Mouse (Mus musculus) gastrocnemius, postnatal 14 days (tissue): Measurements from ENCODE around the gene Eri2. TPM values are rescaled to one million over a fixed set of nuclear protein-coding genes. Genes with fewer than 3 reads are reported as not detected.
"Not testable (repeated sequence)": the region's sequence is repeated elsewhere in the genome, so short reads cannot be mapped to it uniquely, and the experiment has no call there.

Experiments
- DNase-seq: peaks from one replicate; pipeline ENCODE4 v3.0.0; 2021; ENCODE audit warnings: mixed read lengths
- intact Hi-C: fragments of 180-260 bp; cut with DNase I; formaldehyde crosslinking; loops from one replicate; pipeline ENCODE4 v1.15.1; 2025; ENCODE audit warnings: low total_unique reads
- total RNA-seq, 2 experiments: library from RNA; stranded (reverse); gene quantifications; 2 replicates each; pipeline ENCODE4 v1.2.3; 2021

Gene Eri2
- total RNA-seq, 2 experiments from 2014 or later = 2.0 to 2.1 TPM

DNA sequence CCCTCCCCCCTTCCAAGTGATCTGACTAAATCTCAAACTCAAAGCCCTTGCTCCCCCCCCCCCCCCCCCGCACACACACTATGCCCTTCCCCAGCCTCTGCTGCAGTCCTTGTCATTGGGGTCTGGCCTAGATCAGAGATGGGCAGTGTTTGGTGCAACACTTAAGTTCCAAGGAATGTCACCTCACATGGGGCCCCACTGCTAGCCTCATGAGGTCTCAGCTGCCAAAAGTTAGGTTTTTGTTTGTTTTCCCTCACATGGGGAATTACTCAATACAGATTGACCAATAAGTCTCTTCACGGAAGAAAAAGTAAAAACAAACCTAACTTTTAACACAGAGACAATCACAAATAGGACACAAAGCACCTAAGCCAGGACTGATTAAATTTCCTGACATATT lies 45.1 kb downstream of the Eri2 start:
- intact Hi-C loops = no loop called here
- no peak for DNase-seq

DNA sequence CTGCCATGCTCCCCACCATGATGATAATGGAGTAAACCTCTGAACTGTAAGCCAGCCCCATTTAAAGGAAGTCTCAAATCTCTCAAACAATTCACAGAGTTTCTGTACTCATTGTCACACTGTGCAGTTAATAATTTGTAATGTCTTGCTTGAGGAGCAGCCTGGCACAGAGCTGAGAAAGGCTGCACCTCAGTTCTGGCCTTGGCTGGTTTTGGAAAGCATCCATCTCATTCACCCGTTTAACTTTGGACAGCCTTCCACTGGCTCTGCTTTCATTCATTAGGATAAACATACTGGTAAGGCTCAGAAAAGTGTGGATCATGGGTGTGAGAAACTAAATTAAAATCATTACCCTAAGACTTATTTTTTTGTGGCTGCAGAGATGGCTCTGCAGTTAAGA lies 48.0 kb downstream of the Eri2 start:
- DNase-seq = no peak
- intact Hi-C loops = no loop called here

DNA sequence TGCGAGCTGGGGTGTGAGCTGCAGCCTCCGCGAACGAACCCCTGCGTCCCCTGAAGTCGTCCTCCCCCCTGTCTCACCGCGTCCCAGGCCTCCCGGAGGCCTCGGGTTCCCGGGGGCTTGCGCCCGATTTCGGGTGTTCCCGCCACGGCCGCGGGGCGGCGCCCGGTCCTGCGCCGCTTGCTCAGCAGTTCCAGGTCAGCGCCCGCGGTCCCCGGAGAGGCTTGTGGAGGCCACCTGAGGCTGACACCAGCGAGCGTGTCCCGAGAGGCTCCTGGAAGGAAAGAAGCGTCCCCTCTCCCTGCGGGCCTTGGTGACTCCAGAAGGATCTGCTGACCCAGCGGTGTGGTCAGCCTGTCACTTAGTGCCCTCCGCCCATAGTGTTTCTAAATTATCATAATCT lies 49.5 kb downstream of the Eri2 start:
- no peak for DNase-seq
- intact Hi-C loops = no loop called here

DNA sequence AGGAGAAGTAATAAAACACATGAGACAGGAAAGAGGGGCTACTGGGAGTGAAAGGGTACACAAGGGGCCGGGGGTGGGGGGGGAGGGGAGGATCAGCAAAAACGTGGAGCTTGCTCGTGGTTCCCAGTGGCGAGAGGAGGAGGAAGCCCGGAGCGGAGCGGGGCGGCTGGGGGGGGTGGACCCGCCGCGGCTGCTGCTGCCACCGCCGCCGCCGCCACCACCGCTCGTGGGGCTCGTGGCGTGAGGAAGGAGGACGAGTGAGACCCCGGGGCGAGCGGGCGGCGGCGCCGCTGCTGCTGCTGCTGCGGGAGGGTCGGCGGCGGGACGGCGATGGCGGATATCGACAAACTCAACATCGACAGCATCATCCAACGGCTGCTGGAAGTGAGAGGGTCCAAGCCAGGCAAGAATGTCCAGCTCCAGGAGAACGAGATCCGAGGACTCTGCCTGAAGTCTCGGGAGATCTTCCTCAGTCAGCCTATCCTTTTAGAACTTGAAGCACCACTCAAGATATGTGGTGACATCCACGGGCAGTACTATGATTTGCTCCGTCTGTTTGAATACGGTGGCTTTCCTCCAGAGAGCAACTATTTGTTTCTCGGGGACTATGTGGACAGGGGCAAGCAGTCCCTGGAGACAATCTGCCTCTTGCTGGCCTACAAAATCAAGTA lies 53.9 kb downstream of the Eri2 start:
- intact Hi-C loops = not testable (repeated sequence)

DNA sequence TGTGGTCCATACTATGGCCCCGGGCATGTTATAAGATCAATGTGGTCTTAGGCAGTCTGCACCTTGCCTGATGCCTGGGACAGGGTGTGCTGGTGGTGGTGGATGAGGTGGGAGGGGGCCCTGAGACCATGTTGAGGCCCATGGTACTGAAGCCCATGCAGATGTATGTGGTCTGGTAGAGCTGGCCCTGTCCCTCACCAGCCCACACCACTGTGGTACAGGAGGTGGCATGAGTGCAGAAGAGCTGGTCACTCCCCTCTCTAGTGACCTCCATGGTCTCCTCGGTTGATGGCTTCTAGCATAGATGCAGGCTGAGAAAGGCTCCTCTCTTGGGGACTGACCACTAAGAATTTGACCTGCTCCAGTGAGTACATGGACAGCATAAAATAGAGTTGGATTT lies 55.0 kb downstream of the Eri2 start:
- intact Hi-C loops = no loop called here
- DNase-seq = no peak

More for the DNA sequence above, 53.9 kb downstream of the Eri2 start:
- not testable (repeated sequence) for DNase-seq

- intact Hi-C loops, DNase-seq: not testable (repeated sequence)
These were observed 62.6 kb downstream of the Eri2 start for GRCm38 (mm10) chr7:119731262-119731661.

GRCm38 (mm10) chr7:119727621-119728020 lies 66.2 kb downstream of the Eri2 start:
- intact Hi-C loops = no loop called here
- DNase-seq = no peak

DNA sequence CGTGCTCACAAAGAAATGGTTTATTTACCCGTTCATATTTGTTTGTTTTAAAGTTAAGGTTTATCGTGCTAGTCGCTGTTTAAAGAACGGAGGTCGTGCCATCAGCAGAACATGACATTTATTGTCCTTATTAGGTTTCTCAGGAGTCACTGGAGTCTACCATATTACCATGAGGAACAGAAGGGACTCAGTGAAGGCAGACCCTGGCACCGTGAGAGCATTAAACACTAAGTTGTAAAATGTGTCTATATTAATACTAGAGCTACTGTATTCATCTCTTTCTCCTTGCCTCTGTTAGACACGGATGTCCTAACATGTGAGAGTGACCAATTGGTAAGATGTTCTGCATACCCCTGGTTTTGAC lies 72.9 kb downstream of the Eri2 start:
- no peak for DNase-seq
- intact Hi-C loops = no loop called here

DNA sequence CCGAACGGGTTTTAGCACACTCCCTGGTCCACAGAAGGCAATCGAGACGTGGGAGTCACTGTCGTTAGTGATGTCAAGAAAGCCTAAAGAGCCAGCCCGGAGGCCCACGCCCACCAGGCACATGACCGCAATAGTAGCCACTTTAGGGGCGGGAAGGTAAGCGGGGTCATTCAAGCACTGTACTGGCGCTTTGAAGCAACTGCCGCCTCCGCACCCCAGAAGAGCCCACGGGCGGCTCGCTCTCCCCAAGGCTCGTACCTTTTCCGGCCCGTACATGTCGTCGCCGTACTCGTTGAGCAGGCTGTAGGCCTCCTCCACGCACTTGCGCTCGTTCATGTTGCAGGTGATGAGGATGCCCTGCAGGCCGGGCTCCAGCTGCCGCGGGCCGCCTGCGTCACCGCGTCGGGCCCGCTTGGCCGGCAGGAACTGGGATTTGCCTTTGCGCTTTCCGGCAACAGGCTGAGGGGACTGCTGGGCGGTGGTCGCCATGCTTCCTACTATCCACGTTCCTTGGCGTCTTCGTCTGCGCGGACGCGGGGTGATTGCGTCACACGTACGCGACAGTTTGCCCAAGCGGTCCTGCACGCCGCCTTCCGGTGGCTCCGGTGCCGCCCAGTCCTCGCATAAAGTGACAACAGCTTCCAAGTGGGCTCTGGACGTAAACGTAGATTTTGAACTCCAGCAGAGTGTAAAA lies 73.5 kb downstream of the Eri2 start, which contains the start of gene Thumpd1:
Gene Thumpd1 (minus strand): TSS at position 546 of the 694 bp plus-strand sequence.
- DNase-seq = peak; percentile 93
- intact Hi-C loops = no loop called here

Other genes with a start within 250 kb of the Eri2 start
- gene Acsm2, start 239.7 kb downstream of the Eri2 start, total RNA-seq = not detected
- gene Acsm1, start 187.0 kb downstream of the Eri2 start, total RNA-seq = not detected
- not detected for gene Acsm4, start 104.0 kb downstream of the Eri2 start, total RNA-seq
- 10 to 100 TPM; 14.2 to 15.2 TPM for gene Thumpd1, start 73.3 kb downstream of the Eri2 start, total RNA-seq
- gene Acsm3, start 33.1 kb downstream of the Eri2 start, total RNA-seq = not detected
- under 1 TPM; 0.49 to 0.62 TPM for gene Rexo5, start 52 bp downstream of the Eri2 start, total RNA-seq
- gene Lyrm1, start 101.8 kb upstream of the Eri2 start, total RNA-seq = 10 to 100 TPM; 10.4 to 11.1 TPM
- gene Dcun1d3, start 102.2 kb upstream of the Eri2 start, total RNA-seq = 10 to 100 TPM; 13.9 to 14.1 TPM